Mouse (Mus musculus) embryonic facial prominence, embryonic 14.5 days (tissue): ENCODE data around the gene Cadm1. TPM values are rescaled to one million over a fixed set of nuclear protein-coding genes. Genes with fewer than 3 reads are reported as not detected.

Experiments
- ATAC-seq: fragments of 200-750 bp; cut with Nextera tagmentation; 2 replicates; pipeline ENCODE4 v1.8.0; 2017; ENCODE audit warnings: low read depth, moderate number of reproducible peaks, moderate TSS enrichment
- DNase-seq: peaks from one replicate; pipeline ENCODE4 v3.0.0-alpha.2; 2015; ENCODE audit warnings: low spot score
- H3K27ac ChIP-seq: fragments of 300-500 bp; sonication (generic); replicated peaks from 2 replicates; pipeline ENCODE4 v1.5.1; 2014; ENCODE audit warnings: low read depth, mild to moderate bottlenecking, low read length, moderate library complexity
- H3K27me3 ChIP-seq: fragments of 300-500 bp; sonication (generic); replicated peaks from 2 replicates; pipeline ENCODE4 v1.6.1; 2014; ENCODE audit warnings: low read length; ENCODE audit not compliant: control insufficient read depth, insufficient read depth
- H3K36me3 ChIP-seq: fragments of 300-500 bp; sonication (generic); 2 replicates; pipeline ENCODE4 v1.6.1; 2014; ENCODE audit warnings: low read length, mixed read lengths; ENCODE audit not compliant: control insufficient read depth, insufficient read depth
- H3K4me1 ChIP-seq: fragments of 300-500 bp; sonication (generic); 2 replicates; pipeline ENCODE4 v1.6.1; 2014; ENCODE audit warnings: antibody characterized with exemption, low read length; ENCODE audit not compliant: control insufficient read depth, insufficient read depth
- H3K4me2 ChIP-seq: fragments of 300-500 bp; sonication (generic); 2 replicates; pipeline ENCODE4 v1.6.1; 2014; ENCODE audit warnings: low read depth, mild to moderate bottlenecking, low read length, moderate library complexity, mixed read lengths
- H3K4me3 ChIP-seq: fragments of 300-500 bp; sonication (generic); 2 replicates; pipeline ENCODE4 v1.5.1; 2014; ENCODE audit warnings: low read depth, mild to moderate bottlenecking, low read length
- H3K9ac ChIP-seq: fragments of 300-500 bp; sonication (generic); 2 replicates; pipeline ENCODE4 v1.6.1; 2014; ENCODE audit warnings: low read depth, mild to moderate bottlenecking, low read length, moderate library complexity, mixed read lengths
- H3K9me3 ChIP-seq: fragments of 300-500 bp; sonication (generic); 2 replicates; pipeline ENCODE4 v1.6.1; 2016; ENCODE audit warnings: low read length; ENCODE audit not compliant: control insufficient read depth
- WGBS: fragments of 180-500 bp; shearing (Covaris S2); extraction: QIAGEN DNeasy Blood & Tissue Kit; methylation state at CpG from one replicate; pipeline ENCODE4 v1.1.7; 2014; 5-methylcytosine and 5-hydroxymethylcytosine counted together
- polyA plus RNA-seq: library from polyadenylated mRNA; unstranded; fragments of >200 nt; fragmentation: Nextera tagmentation; extraction: Ambion mirVana; gene quantifications from 2 replicates; pipeline ENCODE4 v1.2.1, GENCODE M21; 2014

The Cadm1 gene
- polyA plus RNA-seq, 1 experiment from 2014 or later: 76.2 TPM

- H3K27ac ChIP-seq: no peak overlapping the region
- H3K4me3 ChIP-seq: no peak overlapping the region
- H3K9me3 ChIP-seq: no peaks in the 10 kb centered on the region
- H3K9ac ChIP-seq: no peak overlapping the region
- H3K4me2 ChIP-seq: no peak overlapping the region
- H3K36me3 ChIP-seq: no peaks in the 10 kb centered on the region
- no peaks in the 10 kb centered on the region for H3K27me3 ChIP-seq
- WGBS: 69% methylated on average over 6 of the region's 6 CpGs
- ATAC-seq (no peak), DNase-seq (peak; percentile 53)
- peaks cover 13% of the 10 kb centered on the region for H3K4me1 ChIP-seq
Observed at GRCm38 (mm10) chr9:47581576-47582365, 51.8 kb downstream of the Cadm1 start.

GRCm38 (mm10) chr9:47583241-47583640 is 53.3 kb downstream of the Cadm1 start:
- H3K9me3 ChIP-seq: no peaks in the 10 kb centered on the region
- peaks cover 16% of the 10 kb centered on the region for H3K4me1 ChIP-seq
- no peak overlapping the region for H3K4me2 ChIP-seq
- H3K36me3 ChIP-seq: no peaks in the 10 kb centered on the region
- H3K9ac ChIP-seq: no peak overlapping the region
- no peak overlapping the region for H3K4me3 ChIP-seq
- no peak for ATAC-seq
- WGBS: 84% methylated on average over 4 of the region's 4 CpGs
- no peak for DNase-seq
- H3K27ac ChIP-seq: no peak overlapping the region
- H3K27me3 ChIP-seq: no peaks in the 10 kb centered on the region

GRCm38 (mm10) chr9:47586176-47586575 is 56.2 kb downstream of the Cadm1 start:
- H3K4me1 ChIP-seq: peaks cover 23% of the 10 kb centered on the region
- H3K27me3 ChIP-seq: no peaks in the 10 kb centered on the region
- H3K4me2 ChIP-seq: no peak overlapping the region
- DNase-seq (no peak), ATAC-seq (no peak)
- H3K4me3 ChIP-seq: no peak overlapping the region
- WGBS: 57% methylated on average over 5 of the region's 5 CpGs
- no peaks in the 10 kb centered on the region for H3K36me3 ChIP-seq
- no peaks in the 10 kb centered on the region for H3K9me3 ChIP-seq
- H3K27ac ChIP-seq: no peak overlapping the region
- no peak overlapping the region for H3K9ac ChIP-seq

GRCm38 (mm10) chr9:47586839-47587238 is 56.9 kb downstream of the Cadm1 start:
- ATAC-seq: no peak
- no peaks in the 10 kb centered on the region for H3K27me3 ChIP-seq
- no peak overlapping the region for H3K27ac ChIP-seq
- H3K4me1 ChIP-seq: peaks cover 23% of the 10 kb centered on the region
- H3K4me3 ChIP-seq: no peak overlapping the region
- no peak overlapping the region for H3K9ac ChIP-seq
- DNase-seq: no peak
- WGBS: 78% methylated on average over 8 of the region's 8 CpGs
- H3K9me3 ChIP-seq: no peaks in the 10 kb centered on the region
- no peaks in the 10 kb centered on the region for H3K36me3 ChIP-seq
- H3K4me2 ChIP-seq: no peak overlapping the region

- Histone ChIP-seq H3K27ac (no peak overlapping the region), H3K36me3 (no peaks in the 10 kb centered on the region), H3K4me1 (peaks cover 23% of the 10 kb centered on the region), H3K4me3 (no peak overlapping the region), H3K9me3 (no peaks in the 10 kb centered on the region), H3K27me3 (no peaks in the 10 kb centered on the region), H3K4me2 (no peak overlapping the region), H3K9ac (no peak overlapping the region)
- WGBS: 68% methylated on average over 7 of the region's 7 CpGs
- ATAC-seq: no peak
- no peak for DNase-seq
Observed at GRCm38 (mm10) chr9:47587577-47588194, 57.7 kb downstream of the Cadm1 start.

- Histone ChIP-seq H3K4me3 (no peak overlapping the region), H3K4me1 (peaks cover 23% of the 10 kb centered on the region), H3K27me3 (no peaks in the 10 kb centered on the region), H3K4me2 (no peak overlapping the region), H3K36me3 (no peaks in the 10 kb centered on the region), H3K9me3 (no peaks in the 10 kb centered on the region), H3K27ac (no peak overlapping the region), H3K9ac (no peak overlapping the region)
- ATAC-seq (no peak; the same call in 1 of the 2 replicates), DNase-seq (peak; percentile 73)
- 53% methylated on average over 5 of the region's 5 CpGs for WGBS
Observed at GRCm38 (mm10) chr9:47589832-47590231, 59.9 kb downstream of the Cadm1 start.

- 54% methylated on average over 11 of the region's 11 CpGs for WGBS
- ATAC-seq (no peak), DNase-seq (peak; percentile 39)
- H3K9ac ChIP-seq: no peak overlapping the region
- peaks cover 22% of the 10 kb centered on the region for H3K4me1 ChIP-seq
- H3K27me3 ChIP-seq: no peaks in the 10 kb centered on the region
- no peak overlapping the region for H3K4me3 ChIP-seq
- no peaks in the 10 kb centered on the region for H3K9me3 ChIP-seq
- H3K27ac ChIP-seq: no peak overlapping the region
- H3K4me2 ChIP-seq: no peak overlapping the region; the same call in 1 of the 2 replicates
- no peaks in the 10 kb centered on the region for H3K36me3 ChIP-seq
Observed at GRCm38 (mm10) chr9:47601541-47601940, 71.6 kb downstream of the Cadm1 start.

- H3K4me3 ChIP-seq: no peak overlapping the region
- H3K27me3 ChIP-seq: no peaks in the 10 kb centered on the region
- H3K9ac ChIP-seq: no peak overlapping the region
- DNase-seq (no peak), ATAC-seq (no peak)
- WGBS: 71% methylated on average over 4 of the region's 4 CpGs
- peaks cover 12% of the 10 kb centered on the region for H3K4me1 ChIP-seq
- H3K4me2 ChIP-seq: no peak overlapping the region
- H3K9me3 ChIP-seq: no peaks in the 10 kb centered on the region
- no peak overlapping the region for H3K27ac ChIP-seq
- H3K36me3 ChIP-seq: no peaks in the 10 kb centered on the region
Observed at GRCm38 (mm10) chr9:47603971-47604370, 74.0 kb downstream of the Cadm1 start.

GRCm38 (mm10) chr9:47605628-47606027 is 75.7 kb downstream of the Cadm1 start:
- Histone ChIP-seq H3K36me3 (no peaks in the 10 kb centered on the region), H3K4me3 (no peak overlapping the region), H3K4me2 (no peak overlapping the region), H3K4me1 (peaks cover 19% of the 10 kb centered on the region), H3K9ac (no peak overlapping the region), H3K9me3 (no peaks in the 10 kb centered on the region), H3K27ac (no peak overlapping the region), H3K27me3 (no peaks in the 10 kb centered on the region)
- 69% methylated on average over 5 of the region's 5 CpGs for WGBS
- DNase-seq (no peak), ATAC-seq (no peak)
